ENCODE assay signal across 18 mouse cellular contexts in genomic region chr9:108202169-108202568, GRCm38 (mm10). TPM values are rescaled to one million over a fixed set of nuclear protein-coding genes. Genes with fewer than 3 reads are reported as not detected.
DNase-seq lines count a peak whose midpoint lies in the region; ATAC-seq and TF ChIP-seq lines count a peak whose summit lies in the region.
"Had no signal": no experiment of that assay in that cellular context is flagged by ENCODE, and none has a peak within 500 bp of the region (broad histone marks: within the 10 kb centered on the region; RNA-seq: fewer than 3 reads in every experiment).

No protein-coding gene starts in this region.

- 0 out of 2 replicates have a peak, but pooled peaks cover 9% of the 10 kb centered on the region for H3K4me1 ChIP-seq in kidney, postnatal 0 days (replicated peaks; ENCODE audit: insufficient read depth, low read length)

- peak; percentile 42; the same call in 1 of the 2 replicates for TF ChIP-seq CTCF in kidney, postnatal 0 days (IDR thresholded peaks at IDR 0.05; ENCODE audit: low read depth)

- no peaks in the 10 kb centered on the region for H3K9me3 ChIP-seq in kidney, postnatal 0 days (replicated peaks; ENCODE audit: low read length)
- H3K9me3 ChIP-seq: embryonic facial prominence, embryonic 13.5 days; forebrain, embryonic 10.5 days; limb, embryonic 13.5 days; stomach, embryonic 15.5 days had no signal

- no peak overlapping the region for H3K4me3 ChIP-seq in kidney, postnatal 0 days (replicated peaks; ENCODE audit: low read depth, low read length)
- H3K4me3 ChIP-seq: limb, embryonic 13.5 days; myocyte; stomach, embryonic 15.5 days had no signal

- H3K27me3 ChIP-seq in kidney, postnatal 0 days (ENCODE audit: insufficient read depth, low read length), result no peaks in the 10 kb centered on the region
- H3K27me3 ChIP-seq: embryonic facial prominence, embryonic 13.5 days; limb, embryonic 13.5 days; stomach, embryonic 15.5 days had no signal

- intact Hi-C loops in gastrocnemius, postnatal 14 days (cut with DNase I; ENCODE audit: low total_unique reads), result no loop called here

- H3K9ac ChIP-seq in kidney, postnatal 0 days (ENCODE audit: low read depth, low read length), result no peak overlapping the region
- H3K9ac ChIP-seq: embryonic facial prominence, embryonic 13.5 days; limb, embryonic 13.5 days; stomach, embryonic 15.5 days had no signal

- no peak overlapping the region for H3K27ac ChIP-seq in kidney, postnatal 0 days
- H3K27ac ChIP-seq: embryonic facial prominence, embryonic 13.5 days; limb, embryonic 13.5 days; stomach, embryonic 15.5 days had no signal

- WGBS in kidney, postnatal 0 days, result 94% methylated on average over 2 of the region's 2 CpGs

- no peak for ATAC-seq in kidney, postnatal 0 days (replicated peaks; ENCODE audit: low FRiP score, low read depth)

- DNase-seq in kidney, postnatal 0 days (ENCODE audit: low spot score), result no peak
- no peak for DNase-seq in kidney, postnatal 25 days
- DNase-seq in 416B (ENCODE audit: low read depth) (peak; percentile 75), R1 (ENCODE audit: low read depth, low spot score) (peak; percentile 83)
- DNase-seq in B cell, adult 2 months, result peak; percentile 35 to 50
- no peak for DNase-seq in testis, postnatal 14 days (ENCODE audit: low spot score)
- no peak for DNase-seq in thymus, postnatal 10 days (ENCODE audit: low spot score in 2 of 2)
- no peak for DNase-seq in gastrocnemius, postnatal 14 days
- DNase-seq: adrenal gland, postnatal 10 days; heart, postnatal 36 days; kidney, postnatal 36 days; right cerebral cortex, postnatal 25 days; thymus, postnatal 4 days had no signal

- peaks cover 11% of the 10 kb centered on the region for H3K36me3 ChIP-seq in kidney, postnatal 0 days (ENCODE audit: insufficient read depth, low read length)

- H3K4me2 ChIP-seq in kidney, postnatal 0 days (ENCODE audit: low read length), result no peak overlapping the region

RNA-seq across cellular contexts. Expression of gene Bsn, which starts 12.0 kb away (rescaled TPM):
- polyA plus RNA-seq in kidney, postnatal 0 days (2015; fragmentation: Nextera tagmentation; extraction: Ambion mirVana), result 0.25 and 0.31 TPM in 2 replicates
- total RNA-seq in gastrocnemius, postnatal 14 days (2021), result under 1 TPM; 0.11 to 0.29 TPM

Comparison
In these comparisons a context has a peak if more than half of its experiments do, and no peak if none do; other contexts are left out.
1. DNase-seq: peak in 416B (single experiment), B cell, adult 2 months (2 of 2) and R1 (single experiment); none in kidney, postnatal 0 days (single experiment), kidney, postnatal 25 days (0 of 2), testis, postnatal 14 days (single experiment), thymus, postnatal 10 days (0 of 2) and gastrocnemius, postnatal 14 days (single experiment).